Mouse (Mus musculus) liver, embryonic 15.5 days (tissue): ENCODE measurements around the gene Mat2a. TPM values are rescaled to one million over a fixed set of nuclear protein-coding genes. Genes with fewer than 3 reads are reported as not detected.

Experiments
- ATAC-seq: fragments of 200-750 bp; cut with Nextera tagmentation; 2 replicates; pipeline ENCODE4 v1.8.0; 2017; ENCODE audit warnings: moderate number of reproducible peaks, mild to moderate bottlenecking, moderate library complexity; ENCODE audit not compliant: insufficient read depth
- H3K27ac ChIP-seq: fragments of 300-500 bp; sonication (generic); replicated peaks from 2 replicates; pipeline ENCODE4 v1.5.1; 2015; ENCODE audit warnings: mild to moderate bottlenecking, inconsistent platforms
- H3K27me3 ChIP-seq: fragments of 300-500 bp; sonication (generic); 2 replicates; pipeline ENCODE4 v1.6.1; 2015; ENCODE audit warnings: mild to moderate bottlenecking, inconsistent platforms
- H3K36me3 ChIP-seq: fragments of 300-500 bp; sonication (generic); replicated peaks from 2 replicates; pipeline ENCODE4 v1.6.1; 2015; ENCODE audit warnings: moderate library complexity, mild to moderate bottlenecking, inconsistent platforms
- H3K4me1 ChIP-seq: fragments of 300-500 bp; sonication (generic); replicated peaks from 2 replicates; pipeline ENCODE4 v1.6.1; 2015; ENCODE audit warnings: inconsistent platforms
- H3K4me2 ChIP-seq: fragments of 300-500 bp; sonication (generic); 2 replicates; pipeline ENCODE4 v1.6.1; 2015; ENCODE audit warnings: moderate library complexity, mild to moderate bottlenecking, inconsistent platforms
- H3K4me3 ChIP-seq: fragments of 300-500 bp; sonication (generic); replicated peaks from 2 replicates; pipeline ENCODE4 v1.5.1; 2015; ENCODE audit warnings: mild to moderate bottlenecking, inconsistent platforms
- H3K9ac ChIP-seq: fragments of 300-500 bp; sonication (generic); 2 replicates; pipeline ENCODE4 v1.6.1; 2015; ENCODE audit warnings: moderate library complexity, mild to moderate bottlenecking, inconsistent platforms
- H3K9me3 ChIP-seq: fragments of 300-500 bp; sonication (generic); replicated peaks from 2 replicates; pipeline ENCODE4 v1.6.1; 2016; ENCODE audit warnings: inconsistent platforms
- WGBS: fragments of 180-500 bp; shearing (Covaris S2); methylation state at CpG from one replicate; pipeline ENCODE4 v1.1.7; 2015; ENCODE audit warnings: mixed read lengths; ENCODE audit not compliant: insufficient replicate concordance; 5-methylcytosine and 5-hydroxymethylcytosine counted together
- polyA plus RNA-seq: library from polyadenylated mRNA; unstranded; fragments of >200 nt; fragmentation: Nextera tagmentation; extraction: Ambion mirVana; gene quantifications from 2 replicates; pipeline ENCODE4 v1.2.1, GENCODE M21; 2015

Gene Mat2a
- polyA plus RNA-seq, 1 experiment from 2014 or later, result 136 TPM

- no peaks in the 10 kb centered on the region for H3K27me3 ChIP-seq
- H3K9ac ChIP-seq, result peak overlapping the region; percentile 92
- peak; percentile 90 for ATAC-seq
- no peaks in the 10 kb centered on the region for H3K9me3 ChIP-seq
- 1% methylated on average over 13 of the region's 13 CpGs for WGBS
- peak overlapping the region; percentile 79 for H3K4me3 ChIP-seq
- peak overlapping the region; percentile 84 for H3K4me2 ChIP-seq
- H3K27ac ChIP-seq, result peak overlapping the region; percentile 100
- H3K36me3 ChIP-seq, result peaks cover 63% of the 10 kb centered on the region
- peaks cover 77% of the 10 kb centered on the region for H3K4me1 ChIP-seq
These were observed 49.9 kb downstream of the Mat2a start for GRCm38 (mm10) chr6:72389471-72389940.

DNA sequence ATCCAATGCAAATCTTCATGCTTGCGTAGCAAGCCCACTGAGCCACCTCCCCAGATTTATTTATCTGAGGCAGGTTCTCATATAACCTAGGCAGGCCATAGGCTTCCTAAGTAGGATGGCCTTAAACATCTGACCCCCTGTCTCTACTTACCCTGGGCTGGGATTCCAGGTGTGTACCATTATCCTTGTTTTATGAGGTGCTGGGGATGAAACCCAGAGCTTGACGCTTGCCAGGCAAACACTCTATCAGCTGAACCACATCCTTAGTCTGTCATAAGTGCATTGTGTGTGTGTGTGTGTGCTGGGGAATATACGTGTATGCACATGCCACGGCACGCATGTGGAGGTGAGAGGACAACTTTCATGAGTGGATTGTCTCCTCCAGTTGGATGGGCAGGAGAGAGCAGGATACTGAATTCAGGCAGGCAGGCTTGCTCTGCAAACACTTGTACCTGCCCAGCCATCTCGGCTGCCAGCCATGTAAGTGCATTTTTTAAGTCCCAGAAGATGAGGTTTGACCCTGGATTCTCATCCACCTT, 50.5 kb downstream of the Mat2a start:
- Histone ChIP-seq H3K36me3 (peaks cover 59% of the 10 kb centered on the region), H3K4me2 (peak overlapping the region; percentile 84), H3K4me3 (peak overlapping the region; percentile 79), H3K27me3 (no peaks in the 10 kb centered on the region), H3K4me1 (peaks cover 77% of the 10 kb centered on the region), H3K27ac (peak overlapping the region; percentile 100), H3K9me3 (no peaks in the 10 kb centered on the region), H3K9ac (peak overlapping the region; percentile 92)
- WGBS, result 37% methylated on average over 6 of the region's 6 CpGs
- ATAC-seq, result no peak

DNA sequence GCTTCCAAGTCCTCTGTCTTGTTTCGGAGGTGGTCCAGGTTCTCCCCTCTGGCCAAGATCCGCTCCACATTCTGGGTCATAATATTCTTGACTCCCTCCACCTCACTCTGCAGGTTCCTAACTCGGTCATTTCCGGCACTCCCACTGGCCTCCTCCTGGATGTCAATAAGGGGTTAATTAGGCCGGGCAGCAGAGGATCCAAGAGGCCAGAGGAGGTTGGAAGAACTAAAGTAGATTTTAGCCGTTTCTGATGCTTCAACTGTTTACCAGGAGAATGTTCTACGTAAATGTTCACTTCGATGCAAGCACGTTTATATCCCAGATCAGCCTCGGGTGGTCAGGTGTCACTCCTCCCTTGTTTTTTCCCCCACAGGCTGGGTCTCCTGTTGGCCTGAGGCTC, 51.1 kb downstream of the Mat2a start:
- Histone ChIP-seq H3K4me3 (peak overlapping the region; percentile 79), H3K27me3 (no peaks in the 10 kb centered on the region), H3K4me2 (peak overlapping the region; percentile 84), H3K27ac (peak overlapping the region; percentile 100), H3K4me1 (peaks cover 78% of the 10 kb centered on the region), H3K9me3 (no peaks in the 10 kb centered on the region), H3K9ac (peak overlapping the region; percentile 92), H3K36me3 (peaks cover 56% of the 10 kb centered on the region)
- WGBS, result 48% methylated on average over 10 of the region's 10 CpGs
- ATAC-seq, result no peak

DNA sequence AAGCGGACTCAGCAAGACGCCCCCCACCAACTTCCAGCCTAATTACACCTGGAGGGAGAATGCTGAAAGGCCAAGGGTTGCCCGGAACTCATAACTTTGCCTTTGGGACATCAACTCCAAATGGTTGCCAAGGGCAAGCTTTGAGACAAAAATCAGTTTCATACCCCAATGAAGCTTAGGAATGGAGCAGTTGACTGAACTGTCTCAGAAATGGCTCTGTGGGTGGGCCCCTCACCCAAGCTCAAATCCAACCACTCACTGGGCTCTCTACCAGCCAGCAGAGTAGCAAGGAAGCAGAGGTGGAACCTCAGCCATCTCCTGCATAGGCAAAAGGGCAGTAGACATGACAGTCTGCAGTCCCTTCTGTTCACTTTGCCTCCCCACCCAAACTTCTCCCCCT, 51.5 kb downstream of the Mat2a start:
- Histone ChIP-seq H3K4me3 (peak overlapping the region; percentile 79), H3K27ac (peak overlapping the region; percentile 100), H3K9ac (peak overlapping the region; percentile 92), H3K4me2 (peak overlapping the region; percentile 84), H3K36me3 (peaks cover 51% of the 10 kb centered on the region), H3K4me1 (peaks cover 78% of the 10 kb centered on the region), H3K9me3 (no peaks in the 10 kb centered on the region), H3K27me3 (no peaks in the 10 kb centered on the region)
- no peak for ATAC-seq
- 61% methylated on average over 3 of the region's 3 CpGs for WGBS

DNA sequence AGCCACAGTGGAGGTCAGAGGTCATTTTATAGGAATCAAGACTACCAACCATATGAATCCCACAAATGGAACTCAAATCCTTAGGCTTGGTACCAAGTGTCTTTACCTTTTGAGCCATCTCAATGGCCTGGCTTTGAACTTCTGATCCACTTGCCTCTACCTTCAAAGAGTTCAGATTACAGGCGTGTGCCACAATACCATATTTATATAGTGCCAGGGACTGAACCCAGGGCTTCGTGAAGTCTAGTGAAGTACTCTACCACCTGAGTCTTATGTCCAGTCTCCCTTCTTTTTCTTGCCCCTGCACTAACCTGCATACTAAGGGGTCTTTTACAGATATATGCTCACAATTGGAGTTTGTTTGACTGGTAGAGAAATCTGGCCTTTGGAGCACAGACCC, 52.8 kb downstream of the Mat2a start:
- no peak overlapping the region for H3K4me3 ChIP-seq
- peak overlapping the region; percentile 91 for H3K27ac ChIP-seq
- peaks cover 44% of the 10 kb centered on the region for H3K36me3 ChIP-seq
- H3K4me2 ChIP-seq, result no peak overlapping the region
- no peak overlapping the region for H3K9ac ChIP-seq
- ATAC-seq, result no peak
- no peaks in the 10 kb centered on the region for H3K27me3 ChIP-seq
- H3K9me3 ChIP-seq, result no peaks in the 10 kb centered on the region
- 85% methylated on average over 2 of the region's 2 CpGs for WGBS
- peaks cover 81% of the 10 kb centered on the region for H3K4me1 ChIP-seq

DNA sequence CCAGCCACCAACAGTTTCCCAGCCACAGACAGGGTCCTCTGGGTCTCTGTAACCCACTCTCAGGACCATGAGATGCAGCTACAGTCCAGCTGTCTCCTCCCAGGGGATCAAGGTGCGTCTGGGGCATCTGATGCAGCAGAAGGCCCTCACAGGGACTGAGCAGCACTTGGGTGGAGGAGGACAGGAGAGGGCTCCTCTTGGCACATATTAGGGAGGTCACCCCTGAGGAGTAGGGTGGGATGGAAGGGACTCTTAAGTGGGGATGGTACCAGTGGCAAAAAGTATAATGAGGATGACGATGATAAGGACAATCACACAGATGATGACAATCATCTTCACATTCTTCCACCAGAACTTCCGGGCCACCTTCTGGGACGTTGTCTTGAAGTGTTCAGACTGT, 54.1 kb downstream of the Mat2a start:
- Histone ChIP-seq H3K27ac (peak overlapping the region; percentile 91), H3K9ac (no peak overlapping the region), H3K4me3 (no peak overlapping the region), H3K27me3 (no peaks in the 10 kb centered on the region), H3K36me3 (peaks cover 44% of the 10 kb centered on the region), H3K4me2 (no peak overlapping the region), H3K4me1 (peaks cover 84% of the 10 kb centered on the region), H3K9me3 (no peaks in the 10 kb centered on the region)
- no peak for ATAC-seq
- 24% methylated on average over 4 of the region's 4 CpGs for whole genome bisulfite sequencing

GRCm38 (mm10) chr6:72383952-72384351, 55.4 kb downstream of the Mat2a start:
- 22% methylated on average over 7 of the region's 7 CpGs for WGBS
- H3K9ac ChIP-seq, result peak overlapping the region; percentile 35; the same call in 1 of the 2 replicates
- H3K4me2 ChIP-seq, result peak overlapping the region; percentile 51
- no peaks in the 10 kb centered on the region for H3K27me3 ChIP-seq
- peaks cover 43% of the 10 kb centered on the region for H3K36me3 ChIP-seq
- peak overlapping the region; percentile 91 for H3K27ac ChIP-seq
- peak; percentile 81 for ATAC-seq
- peaks cover 90% of the 10 kb centered on the region for H3K4me1 ChIP-seq
- H3K9me3 ChIP-seq, result no peaks in the 10 kb centered on the region
- H3K4me3 ChIP-seq, result peak overlapping the region; percentile 9; the same call in 1 of the 2 replicates

- H3K4me1 ChIP-seq, result peaks cover 90% of the 10 kb centered on the region
- H3K4me3 ChIP-seq, result peak overlapping the region; percentile 9; the same call in 1 of the 2 replicates
- peak overlapping the region; percentile 91 for H3K27ac ChIP-seq
- H3K9me3 ChIP-seq, result no peaks in the 10 kb centered on the region
- peak overlapping the region; percentile 51 for H3K4me2 ChIP-seq
- ATAC-seq, result no peak
- H3K9ac ChIP-seq, result peak overlapping the region; percentile 35
- H3K27me3 ChIP-seq, result no peaks in the 10 kb centered on the region
- WGBS, result 54% methylated on average over 6 of the region's 6 CpGs
- H3K36me3 ChIP-seq, result peaks cover 36% of the 10 kb centered on the region
These were observed 56.1 kb downstream of the Mat2a start for GRCm38 (mm10) chr6:72383142-72383820.

Other genes starting within 250 kb of the Mat2a start
- gene Atoh8, start 204.0 kb downstream of the Mat2a start, polyA plus RNA-seq, result 0.88 and 0.96 TPM in 2 replicates
- not detected in 2 replicates for gene Sftpb, start 134.9 kb downstream of the Mat2a start, polyA plus RNA-seq
- gene Usp39, start 94.4 kb downstream of the Mat2a start, polyA plus RNA-seq, result 37.3 and 38.7 TPM in 2 replicates
- gene 0610030E20Rik, start 92.2 kb downstream of the Mat2a start, polyA plus RNA-seq, result 11.6 and 14.5 TPM in 2 replicates
- 52.0 and 62.6 TPM in 2 replicates for gene Tmem150a, start 84.1 kb downstream of the Mat2a start, polyA plus RNA-seq
- 82.5 and 88.5 TPM in 2 replicates for gene Rnf181, start 72.6 kb downstream of the Mat2a start, polyA plus RNA-seq
- 66.2 and 67.1 TPM in 2 replicates for gene Vamp5, start 59.1 kb downstream of the Mat2a start, polyA plus RNA-seq
- 239 and 242 TPM in 2 replicates for gene Vamp8, start 48.9 kb downstream of the Mat2a start, polyA plus RNA-seq
- 27.5 and 29.8 TPM in 2 replicates for gene Ggcx, start 25.2 kb downstream of the Mat2a start, polyA plus RNA-seq
- not detected in 2 replicates for gene Sh2d6, start 82.1 kb upstream of the Mat2a start, polyA plus RNA-seq
- 20.4 and 23.8 TPM in 2 replicates for gene Capg, start 104.8 kb upstream of the Mat2a start, polyA plus RNA-seq
- 4.2 TPM in 2 replicates for gene Elmod3, start 158.9 kb upstream of the Mat2a start, polyA plus RNA-seq
- gene Retsat, start 158.9 kb upstream of the Mat2a start, polyA plus RNA-seq, result 17.9 and 18.2 TPM in 2 replicates
- gene Tgoln1, start 177.4 kb upstream of the Mat2a start, polyA plus RNA-seq, result 13.1 and 14.9 TPM in 2 replicates